Comparison of ENCODE assay signal across 17 mouse cellular contexts in genomic region chr9:113928591-113928990, GRCm38 (mm10). TPM values are rescaled to one million over a fixed set of nuclear protein-coding genes. Genes with fewer than 3 reads are reported as not detected.
DNase-seq lines count a peak whose midpoint lies in the region; ATAC-seq and TF ChIP-seq lines count a peak whose summit lies in the region.
"Had no signal": no experiment of that assay in that cellular context is flagged by ENCODE, and none has a peak within 500 bp of the region (broad histone marks: within the 10 kb centered on the region; RNA-seq: fewer than 3 reads in every experiment).

No protein-coding gene starts in this region.

- intact Hi-C loops in gastrocnemius, adult 2 months (cut with DNase I) = loop anchor here (5.0 kb wide), 1 partner anchor 186 kb away; the partner anchor contains the start of gene Clasp2
- intact Hi-C loops in left cerebral cortex, postnatal 14 days (cut with DNase I) = no loop called here

- ATAC-seq in hematopoietic stem cell, adult 5-6 weeks (replicated peaks in 1 of 2; ENCODE audit: insufficient read depth in 1 of 2, low FRiP score in 2 of 2, low TSS enrichment in 1 of 2, low read depth in 1 of 2, poor library complexity in 2 of 2, severe bottlenecking in 2 of 2) = peak; percentile 33 to 40; a peak in 2 of 4 replicates
- ATAC-seq: forebrain, postnatal 0 days; intestine, postnatal 0 days had no signal

- no peak overlapping the region for H3K27ac ChIP-seq in gastrocnemius, adult 2 months
- H3K27ac ChIP-seq: heart, embryonic 15.5 days; hindbrain, embryonic 14.5 days; limb, embryonic 10.5 days; lung, embryonic 15.5 days had no signal

- no peak for TF ChIP-seq CTCF in gastrocnemius, adult 2 months (IDR thresholded peaks at IDR 0.05)

- no peak overlapping the region for H3K4me3 ChIP-seq in gastrocnemius, adult 2 months
- H3K4me3 ChIP-seq: erythroblast, embryonic 14.5 days; heart, embryonic 15.5 days; limb, embryonic 10.5 days; lung, embryonic 15.5 days had no signal

- peak; percentile 16 to 31 for DNase-seq in lung, adult 18-20 months
- no peak for DNase-seq in lung, postnatal 10 days
- DNase-seq in MEL-GATA-1-ER (ENCODE audit: extremely low read depth, low read depth) = peak; percentile 59
- peak; percentile 67 to 71 for DNase-seq in spleen, postnatal 36 days (ENCODE audit: low spot score in 2 of 2)
- no peak for DNase-seq in gastrocnemius, adult 2 months
- DNase-seq in left cerebral cortex, postnatal 14 days (ENCODE audit: low spot score in 2 of 2) = no peak
- DNase-seq: cerebellum, adult 2 months; forebrain, postnatal 0 days; gastrocnemius, postnatal 25 days; kidney, postnatal 25 days had no signal

RNA-seq across cellular contexts. Expression of gene Ubp1, which starts 2.1 kb away (rescaled TPM):
- total RNA-seq in hematopoietic stem cell, adult 5-6 weeks (2017) = 75.9 and 79.3 TPM in 2 replicates
- total RNA-seq in gastrocnemius, adult 2 months (2021) = 10 to 100 TPM; 19.7 to 20.3 TPM
- total RNA-seq in left cerebral cortex, postnatal 14 days (2021) = 10 to 100 TPM; 60.2 to 64.7 TPM

Comparison
In these comparisons a context has a peak if more than half of its experiments do, and no peak if none do; other contexts are left out.
1. DNase-seq: peak in lung, adult 18-20 months (2 of 2), MEL-GATA-1-ER (single experiment) and spleen, postnatal 36 days (2 of 2); none in lung, postnatal 10 days (single experiment), gastrocnemius, adult 2 months (single experiment) and left cerebral cortex, postnatal 14 days (0 of 2).